In genomic region chr1:46852600-46853272, GRCm38 (mm10) we compare ENCODE assay signal across 8 mouse cellular contexts. TPM values are rescaled to one million over a fixed set of nuclear protein-coding genes. Genes with fewer than 3 reads are reported as not detected.
DNase-seq lines count a peak whose midpoint lies in the region; ATAC-seq lines count a peak whose summit lies in the region.

No protein-coding gene starts in this region.

- peak overlapping the region; percentile 100 for H3K27ac ChIP-seq in embryonic facial prominence, embryonic 12.5 days
- peak overlapping the region; percentile 100 for H3K27ac ChIP-seq in limb, embryonic 15.5 days
- peak overlapping the region; percentile 99 for H3K27ac ChIP-seq in midbrain, embryonic 15.5 days

- peak overlapping the region; percentile 90 for H3K4me3 ChIP-seq in erythroblast, embryonic 14.5 days (replicated peaks)
- H3K4me3 ChIP-seq in embryonic facial prominence, embryonic 12.5 days: peak overlapping the region; percentile 90
- H3K4me3 ChIP-seq in limb, embryonic 15.5 days: peak overlapping the region; percentile 90
- peak overlapping the region; percentile 81 for H3K4me3 ChIP-seq in midbrain, embryonic 15.5 days

- H3K36me3 ChIP-seq in erythroblast, embryonic 14.5 days (ENCODE audit: control insufficient read depth): no peaks in the 10 kb centered on the region
- H3K36me3 ChIP-seq in embryonic facial prominence, embryonic 12.5 days: no peaks in the 10 kb centered on the region
- H3K36me3 ChIP-seq in limb, embryonic 15.5 days: no peaks in the 10 kb centered on the region
- H3K36me3 ChIP-seq in midbrain, embryonic 15.5 days (replicated peaks): no peaks in the 10 kb centered on the region

- under 1% methylated on average over 35 of the region's 75 CpGs for WGBS in embryonic facial prominence, embryonic 12.5 days
- WGBS in limb, embryonic 15.5 days: under 1% methylated on average over 72 of the region's 75 CpGs
- WGBS in midbrain, embryonic 15.5 days: under 1% methylated on average over 75 of the region's 75 CpGs

- no peak for ATAC-seq in erythroblast, adult 5-6 weeks (replicated peaks; ENCODE audit: low FRiP score, poor library complexity, severe bottlenecking)
- ATAC-seq in embryonic facial prominence, embryonic 12.5 days (ENCODE audit: insufficient number of reproducible peaks, insufficient read depth, low FRiP score, low TSS enrichment): peak; percentile 32
- peak; percentile 31 for ATAC-seq in limb, embryonic 15.5 days (ENCODE audit: insufficient number of reproducible peaks, low FRiP score, low TSS enrichment, low read depth)
- peak; percentile 51 for ATAC-seq in midbrain, embryonic 15.5 days (replicated peaks)

- H3K27me3 ChIP-seq in erythroblast, embryonic 14.5 days (ENCODE audit: control insufficient read depth): no peaks in the 10 kb centered on the region
- H3K27me3 ChIP-seq in embryonic facial prominence, embryonic 12.5 days: no peaks in the 10 kb centered on the region
- no peaks in the 10 kb centered on the region for H3K27me3 ChIP-seq in limb, embryonic 15.5 days
- H3K27me3 ChIP-seq in midbrain, embryonic 15.5 days (replicated peaks): no peaks in the 10 kb centered on the region

- peak; percentile 65 to 71 for DNase-seq in heart, adult 9 months (ENCODE audit: low spot score in 2 of 2)
- DNase-seq in kidney, adult 9 months: peak; percentile 60
- DNase-seq in spleen, adult 18-20 months: peak; percentile 48 to 61

- peak overlapping the region; percentile 99 for H3K9ac ChIP-seq in embryonic facial prominence, embryonic 12.5 days
- H3K9ac ChIP-seq in limb, embryonic 15.5 days: peak overlapping the region; percentile 100
- H3K9ac ChIP-seq in midbrain, embryonic 15.5 days: peak overlapping the region; percentile 98

- H3K4me2 ChIP-seq in embryonic facial prominence, embryonic 12.5 days (replicated peaks): peak overlapping the region; percentile 61
- peak overlapping the region; percentile 56 for H3K4me2 ChIP-seq in limb, embryonic 15.5 days
- peak overlapping the region; percentile 68 for H3K4me2 ChIP-seq in midbrain, embryonic 15.5 days

- peaks cover 20% of the 10 kb centered on the region for H3K4me1 ChIP-seq in erythroblast, embryonic 14.5 days (ENCODE audit: control insufficient read depth)
- peaks cover 25% of the 10 kb centered on the region for H3K4me1 ChIP-seq in embryonic facial prominence, embryonic 12.5 days
- H3K4me1 ChIP-seq in limb, embryonic 15.5 days: peaks cover 16% of the 10 kb centered on the region
- H3K4me1 ChIP-seq in midbrain, embryonic 15.5 days: peaks cover 36% of the 10 kb centered on the region

- H3K9me3 ChIP-seq in erythroblast, embryonic 14.5 days (ENCODE audit: control insufficient read depth, low read length): no peaks in the 10 kb centered on the region
- no peaks in the 10 kb centered on the region for H3K9me3 ChIP-seq in embryonic facial prominence, embryonic 12.5 days
- H3K9me3 ChIP-seq in limb, embryonic 15.5 days: no peaks in the 10 kb centered on the region
- H3K9me3 ChIP-seq in midbrain, embryonic 15.5 days: no peaks in the 10 kb centered on the region

RNA-seq across cellular contexts. Expression of gene Slc39a10, which starts 39.9 kb away (rescaled TPM):
- polyA plus RNA-seq in erythroblast, embryonic 14.5 days (2012): 0.01 TPM in 1 of 2 replicates, not detected in the other
- total RNA-seq in erythroblast, adult 5-6 weeks (2015; ENCODE audit: low replicate concordance): 1.9 and 2.5 TPM in 2 replicates
- total RNA-seq in erythroblast, adult 5-6 weeks (2017; ENCODE audit: low replicate concordance): 2.4 and 2.6 TPM in 2 replicates
- 61.0 and 71.2 TPM in 2 replicates for polyA plus RNA-seq in embryonic facial prominence, embryonic 12.5 days (2016; fragmentation: Nextera tagmentation; extraction: Ambion mirVana)
- polyA plus RNA-seq in limb, embryonic 15.5 days (2015; fragmentation: Nextera tagmentation; extraction: Ambion mirVana): 38.0 and 49.4 TPM in 2 replicates
- 67.8 and 70.4 TPM in 2 replicates for polyA plus RNA-seq in midbrain, embryonic 15.5 days (2015; fragmentation: Nextera tagmentation; extraction: Ambion mirVana)

Comparison
In these comparisons a context has a peak if more than half of its experiments do, and no peak if none do; other contexts are left out.
1. RNA of gene Slc39a10, which starts 39.9 kb away (polyA plus RNA-seq): 61.0 to 71.2 TPM in embryonic facial prominence, embryonic 12.5 days, 67.8 to 70.4 TPM in midbrain, embryonic 15.5 days and 38.0 to 49.4 TPM in limb, embryonic 15.5 days; 0.01 TPM in erythroblast, embryonic 14.5 days; every median in the first group is over 10 times any median in the second.
2. Peak in every context shown above with its lines, with median percentiles within 50 percentile points of each other: H3K4me3 ChIP-seq, H3K27ac ChIP-seq, H3K4me2 ChIP-seq, H3K9ac ChIP-seq and DNase-seq.